Mouse (Mus musculus) midbrain, postnatal 0 days (tissue): ENCODE data around the gene Serinc5. TPM values are rescaled to one million over a fixed set of nuclear protein-coding genes. Genes with fewer than 3 reads are reported as not detected.

Experiments used
- ATAC-seq: fragments of 200-750 bp; cut with Nextera tagmentation; 2 replicates; pipeline ENCODE4 v1.8.0; 2017; ENCODE audit warnings: moderate number of reproducible peaks, mild to moderate bottlenecking, moderate TSS enrichment, moderate library complexity; ENCODE audit not compliant: low FRiP score
- DNase-seq: peaks from one replicate; pipeline ENCODE4 v3.0.0-alpha.2; 2015; ENCODE audit warnings: low spot score
- H3K27ac ChIP-seq: fragments of 300-500 bp; sonication (generic); 2 replicates; pipeline ENCODE4 v1.5.1; 2014; ENCODE audit warnings: low read depth, mild to moderate bottlenecking, low read length, mixed read lengths
- H3K27me3 ChIP-seq: fragments of 300-500 bp; sonication (generic); 2 replicates; pipeline ENCODE4 v1.6.1; 2014; ENCODE audit warnings: low read length, control low read depth, mixed read lengths; ENCODE audit not compliant: insufficient read depth
- H3K36me3 ChIP-seq: fragments of 300-500 bp; sonication (generic); 2 replicates; pipeline ENCODE4 v1.6.1; 2014; ENCODE audit warnings: low read length, control low read depth, mixed read lengths; ENCODE audit not compliant: insufficient read depth
- H3K4me1 ChIP-seq: fragments of 300-500 bp; sonication (generic); 2 replicates; pipeline ENCODE4 v1.6.1; 2014; ENCODE audit warnings: mild to moderate bottlenecking, control low read depth, antibody characterized with exemption, low read length, mixed read lengths; ENCODE audit not compliant: insufficient read depth
- H3K4me2 ChIP-seq: fragments of 300-500 bp; sonication (generic); 2 replicates; pipeline ENCODE4 v1.6.1; 2014; ENCODE audit warnings: low read depth, mild to moderate bottlenecking, low read length, mixed read lengths; ENCODE audit not compliant: poor library complexity, severe bottlenecking
- H3K4me3 ChIP-seq: fragments of 300-500 bp; sonication (generic); 2 replicates; pipeline ENCODE4 v1.5.1; 2014; ENCODE audit warnings: low read depth, mild to moderate bottlenecking, low read length, moderate library complexity
- H3K9ac ChIP-seq: fragments of 300-500 bp; sonication (generic); replicated peaks from 2 replicates; pipeline ENCODE4 v1.6.1; 2014; ENCODE audit warnings: mild to moderate bottlenecking, low read length, moderate library complexity, mixed read lengths; ENCODE audit not compliant: poor library complexity, severe bottlenecking
- H3K9me3 ChIP-seq: fragments of 300-500 bp; sonication (generic); 2 replicates; pipeline ENCODE4 v1.6.1; 2016; ENCODE audit warnings: low read length, control low read depth
- CTCF ChIP-seq: IDR thresholded peaks from 2 replicates; pipeline ENCODE4 v1.5.1; 2016; ENCODE audit warnings: antibody characterized with exemption, mild to moderate bottlenecking
- WGBS: fragments of 180-500 bp; shearing (Covaris S2); extraction: QIAGEN DNeasy Blood & Tissue Kit; methylation state at CpG from one replicate; pipeline ENCODE4 v1.1.7; 2014; 5-methylcytosine and 5-hydroxymethylcytosine counted together
- polyA plus RNA-seq: library from polyadenylated mRNA; unstranded; fragments of >200 nt; fragmentation: Nextera tagmentation; extraction: Ambion mirVana; gene quantifications from 2 replicates; pipeline ENCODE4 v1.2.1, GENCODE M21; 2015
- total RNA-seq: library from RNA; depleted of rRNA; stranded (reverse); fragments of >200 nt; gene quantifications from 2 replicates; pipeline ENCODE4 v1.2.3, GENCODE M21; 2014

Gene Serinc5
- total and polyA plus RNA-seq, 2 experiments from 2014 or later, result 13.5 to 38.4 TPM

- DNase-seq, result no peak
- Histone ChIP-seq H3K9ac (no peak overlapping the region), H3K4me2 (no peak overlapping the region), H3K27ac (no peak overlapping the region), H3K4me3 (no peak overlapping the region), H3K36me3 (no peaks in the 10 kb centered on the region; the same call in 1 of the 2 replicates), H3K4me1 (no peaks in the 10 kb centered on the region), H3K9me3 (no peaks in the 10 kb centered on the region), H3K27me3 (no peaks in the 10 kb centered on the region)
- TF ChIP-seq CTCF, result no peak
- ATAC-seq, result no peak
- WGBS, result 59% methylated on average over 9 of the region's 9 CpGs
Observed at GRCm38 (mm10) chr13:92698781-92699180, 87.9 kb downstream of the Serinc5 start.

GRCm38 (mm10) chr13:92699395-92699794, 88.5 kb downstream of the Serinc5 start:
- DNase-seq (no peak), ATAC-seq (no peak)
- Histone ChIP-seq H3K27ac (no peak overlapping the region), H3K4me1 (no peaks in the 10 kb centered on the region), H3K36me3 (no peaks in the 10 kb centered on the region; the same call in 1 of the 2 replicates), H3K4me2 (no peak overlapping the region), H3K9me3 (no peaks in the 10 kb centered on the region), H3K27me3 (no peaks in the 10 kb centered on the region), H3K9ac (no peak overlapping the region), H3K4me3 (no peak overlapping the region)
- 94% methylated on average over 6 of the region's 6 CpGs for WGBS
- TF ChIP-seq CTCF, result no peak

GRCm38 (mm10) chr13:92702035-92702434, 91.1 kb downstream of the Serinc5 start:
- Histone ChIP-seq H3K4me2 (no peak overlapping the region), H3K4me3 (no peak overlapping the region), H3K36me3 (peaks cover 7% of the 10 kb centered on the region), H3K9me3 (no peaks in the 10 kb centered on the region), H3K27me3 (no peaks in the 10 kb centered on the region), H3K4me1 (no peaks in the 10 kb centered on the region), H3K27ac (no peak overlapping the region), H3K9ac (no peak overlapping the region)
- no peak for TF ChIP-seq CTCF
- ATAC-seq (no peak), DNase-seq (no peak)
- WGBS, result 83% methylated on average over 5 of the region's 5 CpGs

- no peaks in the 10 kb centered on the region for H3K27me3 ChIP-seq
- WGBS, result 38% methylated on average over 8 of the region's 8 CpGs
- H3K36me3 ChIP-seq, result peaks cover 20% of the 10 kb centered on the region
- no peak for TF ChIP-seq CTCF
- DNase-seq (peak; percentile 87), ATAC-seq (peak; percentile 71)
- no peak overlapping the region for H3K9ac ChIP-seq
- H3K4me1 ChIP-seq, result no peaks in the 10 kb centered on the region
- no peaks in the 10 kb centered on the region for H3K9me3 ChIP-seq
- no peak overlapping the region for H3K4me3 ChIP-seq
- H3K4me2 ChIP-seq, result no peak overlapping the region
- no peak overlapping the region for H3K27ac ChIP-seq
Observed at GRCm38 (mm10) chr13:92703241-92704027, 92.5 kb downstream of the Serinc5 start.

DNA sequence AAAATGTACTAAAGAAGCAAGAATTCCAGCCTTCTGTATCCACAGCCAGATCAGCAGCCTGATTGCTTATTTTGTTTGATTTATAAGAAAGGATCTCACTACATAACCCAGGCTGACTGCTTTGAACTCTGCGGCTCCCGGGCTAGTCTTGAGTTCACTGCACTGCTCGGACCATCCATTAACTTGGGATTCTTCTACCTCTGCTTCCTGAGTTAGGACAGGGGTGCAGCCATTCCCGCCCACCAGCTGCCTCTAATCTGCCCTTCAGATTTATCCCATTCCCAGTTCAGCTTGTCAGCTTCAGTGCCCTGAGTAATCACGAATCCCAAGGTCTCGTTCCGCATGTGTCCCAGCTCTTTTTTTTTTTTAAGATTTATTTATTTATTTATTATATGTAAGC, 93.3 kb downstream of the Serinc5 start:
- Histone ChIP-seq H3K27me3 (no peaks in the 10 kb centered on the region), H3K4me1 (no peaks in the 10 kb centered on the region), H3K27ac (no peak overlapping the region), H3K9me3 (no peaks in the 10 kb centered on the region), H3K36me3 (peaks cover 25% of the 10 kb centered on the region), H3K4me2 (no peak overlapping the region), H3K9ac (no peak overlapping the region), H3K4me3 (no peak overlapping the region)
- 51% methylated on average over 7 of the region's 7 CpGs for WGBS
- TF ChIP-seq CTCF, result no peak
- DNase-seq, result no peak
- no peak for ATAC-seq

DNA sequence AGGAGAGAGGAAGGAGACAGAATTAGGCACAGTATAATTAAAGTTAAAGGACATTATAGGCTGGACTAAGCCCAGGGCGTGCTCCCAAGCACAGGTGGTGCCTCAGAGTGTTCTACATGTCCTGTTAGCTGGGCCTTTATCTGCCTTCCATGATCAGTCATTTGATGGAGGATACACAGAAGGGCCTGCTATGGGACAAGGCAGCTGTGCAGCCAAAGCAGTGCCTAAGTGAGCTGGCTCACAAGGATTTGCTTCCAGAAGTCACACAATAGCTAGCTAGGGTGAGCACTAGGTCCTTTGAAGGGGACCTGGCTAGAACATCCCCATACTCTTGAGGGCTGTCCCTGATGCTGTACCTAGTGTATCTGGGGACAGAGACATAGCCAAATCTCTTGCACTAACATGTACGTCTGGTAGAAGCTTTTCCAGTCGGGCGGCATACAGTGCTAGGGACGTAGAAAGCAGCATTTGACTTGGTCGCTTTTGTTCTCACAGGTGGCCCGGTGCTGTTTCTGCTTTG, 94.2 kb downstream of the Serinc5 start:
- peaks cover 25% of the 10 kb centered on the region for H3K36me3 ChIP-seq
- no peaks in the 10 kb centered on the region for H3K4me1 ChIP-seq
- H3K4me2 ChIP-seq, result no peak overlapping the region
- H3K27me3 ChIP-seq, result no peaks in the 10 kb centered on the region
- DNase-seq, result no peak
- H3K4me3 ChIP-seq, result no peak overlapping the region
- 98% methylated on average over 7 of the region's 7 CpGs for WGBS
- no peak for ATAC-seq
- H3K9me3 ChIP-seq, result no peaks in the 10 kb centered on the region
- H3K27ac ChIP-seq, result no peak overlapping the region
- no peak for TF ChIP-seq CTCF
- H3K9ac ChIP-seq, result no peak overlapping the region
